Mouse (Mus musculus) left cerebral cortex, postnatal 25 days (tissue): ENCODE results near the gene Asb13. TPM values are rescaled to one million over a fixed set of nuclear protein-coding genes. Genes with fewer than 3 reads are reported as not detected.

Experiments
- DNase-seq, 2 experiments: peaks; one replicate each; pipeline ENCODE4 v3.0.0; 2022; ENCODE audit warnings: low spot score in 2 of 2, mixed read lengths in 1 of 2
- intact Hi-C: fragments of 180-260 bp; cut with DNase I; formaldehyde crosslinking; loops from one replicate; pipeline ENCODE4 v1.15.1; 2025
- total RNA-seq, 2 experiments: library from RNA; stranded (reverse); gene quantifications; 2 replicates each; pipeline ENCODE4 v1.2.3; 2021

Asb13 gene
- total RNA-seq, 2 experiments from 2014 or later: 39.3 to 40.5 TPM

DNA sequence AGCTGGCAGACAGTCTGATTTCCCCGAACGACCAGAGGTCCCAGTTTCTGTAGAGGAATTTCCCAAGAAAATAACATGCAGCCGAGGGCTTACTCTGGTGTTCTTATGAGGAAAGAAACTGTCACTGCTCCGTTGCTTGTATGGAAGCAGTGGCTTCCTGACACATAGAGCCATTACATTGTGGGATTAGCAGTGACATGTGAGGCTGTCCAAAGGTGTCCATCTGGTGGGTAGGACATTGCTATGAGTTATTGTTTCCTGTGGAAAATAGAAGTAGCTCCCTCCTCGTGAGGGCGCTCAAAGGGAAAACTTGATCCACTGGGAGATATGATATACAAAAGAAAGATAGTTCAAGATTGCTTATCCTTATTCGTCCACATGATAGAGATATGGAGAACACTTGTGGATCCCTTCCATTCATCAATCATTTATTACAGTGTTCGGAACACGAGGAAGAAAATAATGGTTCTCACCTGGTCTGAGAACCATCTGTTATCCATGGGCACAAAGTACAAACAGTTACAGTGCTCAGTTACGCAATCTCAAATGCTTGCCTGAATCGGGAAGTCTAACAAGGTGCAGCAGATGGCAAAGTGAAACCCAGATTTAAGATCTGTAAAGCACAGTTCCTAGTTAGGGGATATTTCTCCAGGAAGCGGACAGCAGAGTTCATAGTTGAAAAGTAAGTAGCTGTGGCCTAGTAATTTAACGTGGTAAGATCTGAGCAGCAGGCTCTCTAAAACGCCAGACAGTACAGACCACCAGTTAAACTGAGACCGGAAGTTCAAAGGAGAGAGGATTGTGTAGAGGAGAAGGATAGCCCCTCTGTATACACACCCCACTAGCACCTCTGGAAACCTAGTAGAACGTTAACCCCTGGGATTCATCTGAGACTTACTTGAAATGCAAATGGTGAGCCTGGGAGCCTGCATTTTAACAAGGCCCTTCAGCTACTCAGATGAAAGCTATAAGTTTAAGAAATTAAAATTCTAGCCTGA lies 25.6 kb downstream of the Asb13 start:
- intact Hi-C loops: no loop called here
- no peak for DNase-seq

DNA sequence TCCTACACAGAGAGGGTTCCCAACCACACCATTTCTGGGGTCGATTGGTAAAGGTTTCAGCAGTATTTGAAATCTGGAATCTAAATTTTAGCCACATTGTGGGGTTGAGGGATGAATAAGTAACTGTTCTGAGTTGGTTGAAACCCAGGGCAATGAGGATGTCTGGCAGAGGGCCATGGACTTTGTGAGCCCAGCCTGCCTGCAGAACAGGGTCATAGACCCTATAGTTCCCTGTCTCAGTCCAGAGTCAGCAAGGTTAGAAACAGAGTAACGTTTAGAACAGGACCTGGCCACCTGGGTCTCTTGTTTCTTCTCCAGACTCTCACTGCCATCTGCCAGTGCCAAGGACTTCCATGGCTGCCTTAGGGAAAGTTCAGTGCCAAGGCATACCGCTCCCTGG lies 30.4 kb downstream of the Asb13 start:
- intact Hi-C loops: no loop called here
- DNase-seq: no peak

DNA sequence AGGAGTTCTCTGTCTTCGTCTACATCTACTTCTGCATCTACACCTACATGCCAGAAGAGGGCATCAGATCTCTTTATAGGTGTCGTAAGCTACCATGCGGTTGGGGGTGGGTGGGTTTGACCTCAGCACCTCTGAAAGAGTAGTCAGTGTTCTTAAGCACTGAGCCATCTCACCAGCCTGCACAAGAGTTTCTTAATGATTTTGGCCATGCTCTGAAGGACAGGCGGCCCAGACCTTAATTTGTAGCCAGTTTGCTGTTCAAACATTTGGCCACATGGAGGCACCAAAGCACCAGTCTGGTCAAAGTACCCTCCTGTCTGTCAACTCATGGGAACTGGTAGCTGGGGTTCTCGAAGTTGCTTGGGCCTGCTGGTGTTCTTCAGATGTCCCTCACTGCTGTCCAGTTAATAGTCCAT lies 31.5 kb downstream of the Asb13 start:
- intact Hi-C loops: loop anchor here (1.0 to 5.0 kb wide), 3 partner anchors 107 to 336 kb away; no protein-coding TSS in a partner anchor
- DNase-seq: peak; percentile 71 to 77

DNA sequence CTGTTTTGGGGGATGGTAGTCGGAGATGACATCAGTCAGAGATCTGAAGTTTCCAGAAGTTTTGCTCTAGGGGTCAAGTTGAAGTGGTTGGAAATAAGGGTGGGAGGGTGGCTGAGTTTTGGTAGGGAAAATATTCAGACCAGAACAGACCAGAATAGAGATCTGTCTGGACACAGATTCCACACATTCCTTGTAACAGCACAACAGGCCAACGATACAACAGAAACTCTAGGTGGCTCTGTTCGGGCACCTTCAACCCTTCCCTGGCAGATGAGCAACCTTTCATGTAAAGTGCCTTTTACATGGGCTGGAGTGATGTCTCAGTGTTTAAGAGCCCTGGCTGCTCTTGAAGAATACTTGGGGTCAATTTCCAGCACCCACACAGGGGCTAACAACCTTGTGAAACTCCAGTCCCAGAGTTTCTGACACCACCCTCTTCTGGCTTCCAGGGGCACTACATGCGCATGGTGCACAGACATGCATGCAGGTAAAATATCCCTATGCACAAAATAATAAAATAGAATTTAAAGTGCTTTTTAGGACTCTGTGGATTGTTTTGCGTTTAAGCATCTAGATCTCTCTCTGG lies 33.5 kb downstream of the Asb13 start:
- intact Hi-C loops: loop anchor here (5.0 kb wide), 1 partner anchor 105 kb away; no protein-coding TSS in a partner anchor
- no peak for DNase-seq

DNA sequence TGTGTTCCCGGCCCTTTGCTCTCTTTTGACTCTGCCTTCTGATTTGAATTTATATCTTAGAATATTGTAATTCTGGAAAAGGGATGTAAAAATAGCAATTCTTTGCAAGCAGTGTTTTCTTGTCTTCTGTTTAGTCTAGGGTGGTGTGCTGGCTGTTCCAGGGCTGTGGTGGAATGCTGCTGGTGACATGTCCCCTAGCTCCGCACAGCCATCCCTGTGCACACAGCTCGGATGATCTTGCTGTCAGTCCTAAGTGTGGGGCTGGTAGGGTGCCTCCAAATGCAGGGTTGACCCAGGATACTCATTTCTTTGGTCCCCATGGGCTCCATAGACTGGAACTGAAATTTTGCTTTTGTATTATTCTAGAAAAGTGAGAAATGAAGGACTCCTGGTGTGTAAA lies 34.2 kb downstream of the Asb13 start:
- intact Hi-C loops: loop anchor here (5.0 kb wide), 1 partner anchor 104 kb away; no protein-coding TSS in a partner anchor

DNA sequence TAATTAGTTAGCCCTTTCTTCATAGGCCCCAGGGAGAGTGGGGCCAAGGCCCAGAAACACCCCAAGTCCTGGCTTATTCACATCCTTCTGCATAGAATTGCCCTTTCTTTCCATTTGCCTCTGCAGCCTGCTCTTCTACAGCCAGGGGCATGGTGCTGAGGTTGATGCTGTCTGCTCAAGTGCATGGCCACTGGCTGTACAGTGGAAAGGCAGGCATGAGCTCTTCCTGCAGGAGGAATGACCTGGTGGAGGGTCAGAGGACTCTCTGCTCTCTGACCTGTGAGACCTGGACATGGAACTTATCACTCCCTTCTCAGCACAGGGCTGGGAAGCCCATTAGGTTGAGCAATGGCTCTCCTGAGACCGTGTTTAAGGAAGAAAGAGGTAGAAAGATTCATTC lies 35.8 kb downstream of the Asb13 start:
- intact Hi-C loops: loop anchor here (5.0 kb wide), 1 partner anchor 103 kb away; no protein-coding TSS in a partner anchor
- DNase-seq: no peak

More for the DNA sequence above, 34.2 kb downstream of the Asb13 start:
- no peak for DNase-seq

DNA sequence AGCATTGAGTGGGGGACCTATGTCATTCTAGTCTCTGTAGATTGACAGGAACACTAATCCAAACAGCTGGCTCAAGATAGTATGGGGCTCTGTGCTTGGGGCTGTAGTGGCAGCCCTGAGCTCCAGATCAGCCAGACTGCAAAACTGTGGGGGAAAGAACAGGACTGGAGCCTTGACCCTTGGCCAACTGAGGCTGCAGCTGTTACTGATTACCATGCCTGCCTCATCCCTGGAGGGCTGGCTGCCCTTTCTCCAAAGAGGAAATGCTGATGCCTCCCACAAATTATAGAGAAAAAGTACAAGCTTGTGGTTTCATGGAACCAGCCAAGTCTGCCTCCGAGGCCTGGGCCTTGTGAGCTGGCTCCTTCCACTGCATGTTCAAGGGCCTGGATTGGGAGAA lies 36.2 kb downstream of the Asb13 start:
- DNase-seq: no peak
- intact Hi-C loops: no loop called here

DNA sequence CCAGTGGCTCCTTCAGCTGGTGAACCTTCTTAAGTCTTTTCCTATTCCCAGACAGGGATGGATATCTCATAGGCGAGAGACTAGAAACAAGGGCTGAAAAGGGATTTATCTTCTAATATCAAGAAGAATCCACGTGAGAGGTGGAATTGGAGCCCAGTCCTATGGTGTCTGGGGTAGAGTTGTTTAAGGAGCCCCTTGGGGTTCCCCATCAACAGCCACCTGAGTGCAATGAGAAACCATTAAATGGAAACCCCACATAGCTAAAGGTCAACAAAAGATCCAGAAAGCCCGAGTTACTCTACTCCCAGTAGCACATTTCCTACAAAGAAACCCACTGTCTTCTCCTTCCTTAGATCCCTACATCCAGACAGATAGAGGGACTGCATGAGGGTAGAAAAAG lies 39.3 kb downstream of the Asb13 start:
- intact Hi-C loops: no loop called here
- no peak for DNase-seq

DNA sequence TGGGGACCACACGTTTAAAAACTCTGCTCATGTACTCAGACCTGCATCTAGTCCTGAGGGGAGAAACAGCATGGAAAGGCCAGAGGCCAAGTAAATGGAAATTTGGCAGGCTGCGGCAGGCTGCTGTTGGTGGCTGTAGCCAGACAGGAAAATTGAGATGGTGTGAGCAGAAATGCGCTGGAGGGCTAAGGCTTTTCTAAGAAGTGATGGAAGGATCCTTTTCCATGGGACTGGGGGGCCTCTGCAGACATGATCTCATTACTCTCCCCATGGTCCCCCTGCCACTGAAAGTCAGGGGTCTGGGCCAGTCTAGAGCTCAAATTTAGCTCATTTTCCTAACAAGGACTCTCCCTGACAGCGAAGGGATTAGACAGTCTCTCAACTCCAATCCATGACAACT lies 39.8 kb downstream of the Asb13 start:
- DNase-seq: no peak

DNA sequence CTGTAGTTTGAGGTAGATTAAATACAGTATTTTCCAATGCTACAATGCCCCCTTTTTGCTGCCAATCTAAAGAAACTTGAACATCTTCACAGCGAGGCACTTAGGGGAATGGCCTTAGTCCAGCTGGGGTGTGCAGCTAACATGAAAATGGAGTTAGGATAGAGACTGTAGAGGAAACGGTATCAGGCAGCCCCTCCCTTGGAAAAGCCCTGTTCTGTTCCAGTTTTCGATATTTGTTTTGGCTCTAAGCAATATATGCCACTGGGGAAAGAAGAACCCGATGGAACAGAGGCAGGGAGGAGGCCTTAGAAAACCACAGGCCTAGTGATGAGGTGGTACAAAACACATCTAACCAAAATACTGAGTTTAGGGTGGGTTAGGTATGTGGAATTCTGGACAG lies 42.0 kb downstream of the Asb13 start:
- no peak for DNase-seq
- intact Hi-C loops: no loop called here

More for the DNA sequence above, 39.8 kb downstream of the Asb13 start:
- intact Hi-C loops: no loop called here

DNA sequence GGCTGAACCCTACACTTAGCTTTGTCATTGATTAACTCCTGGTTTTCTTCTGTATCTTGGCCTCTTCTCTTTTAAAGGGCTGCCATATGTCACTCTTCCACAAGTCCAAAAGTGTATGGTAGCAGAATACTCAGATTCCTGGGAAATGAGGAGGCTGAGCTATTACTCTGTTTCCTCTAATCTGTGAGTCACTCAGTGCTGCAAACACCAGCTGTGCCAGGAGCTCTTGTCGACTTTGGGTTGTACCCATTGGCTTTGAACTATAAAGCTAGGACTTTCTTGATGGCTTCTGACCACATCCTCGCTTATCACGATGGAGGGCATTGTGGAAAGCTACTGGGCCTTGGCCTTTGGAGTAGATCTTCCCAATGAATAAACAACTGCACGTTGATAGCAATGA lies 45.3 kb downstream of the Asb13 start:
- no peak for DNase-seq
- intact Hi-C loops: no loop called here

DNA sequence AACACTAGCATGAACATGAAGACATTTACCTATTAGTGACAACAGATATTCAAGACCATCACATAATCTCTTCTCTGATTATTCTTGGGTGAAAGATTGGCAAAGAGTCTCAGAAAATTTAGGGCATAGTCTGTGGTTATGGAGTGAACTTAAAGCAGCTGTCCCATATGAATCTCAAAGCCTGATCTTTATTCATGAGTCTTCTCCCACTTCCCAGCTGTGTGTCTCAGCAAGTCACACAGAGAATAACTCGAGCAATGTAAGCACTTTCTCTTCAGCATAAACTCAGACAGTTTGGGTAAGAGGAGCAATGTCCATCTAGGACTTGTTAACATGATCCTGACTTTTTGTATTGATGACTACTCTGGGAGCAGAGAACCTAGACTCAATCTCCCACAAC lies 52.5 kb downstream of the Asb13 start:
- peak in 1 of 2 experiments; percentile 75 for DNase-seq
- intact Hi-C loops: no loop called here

DNA sequence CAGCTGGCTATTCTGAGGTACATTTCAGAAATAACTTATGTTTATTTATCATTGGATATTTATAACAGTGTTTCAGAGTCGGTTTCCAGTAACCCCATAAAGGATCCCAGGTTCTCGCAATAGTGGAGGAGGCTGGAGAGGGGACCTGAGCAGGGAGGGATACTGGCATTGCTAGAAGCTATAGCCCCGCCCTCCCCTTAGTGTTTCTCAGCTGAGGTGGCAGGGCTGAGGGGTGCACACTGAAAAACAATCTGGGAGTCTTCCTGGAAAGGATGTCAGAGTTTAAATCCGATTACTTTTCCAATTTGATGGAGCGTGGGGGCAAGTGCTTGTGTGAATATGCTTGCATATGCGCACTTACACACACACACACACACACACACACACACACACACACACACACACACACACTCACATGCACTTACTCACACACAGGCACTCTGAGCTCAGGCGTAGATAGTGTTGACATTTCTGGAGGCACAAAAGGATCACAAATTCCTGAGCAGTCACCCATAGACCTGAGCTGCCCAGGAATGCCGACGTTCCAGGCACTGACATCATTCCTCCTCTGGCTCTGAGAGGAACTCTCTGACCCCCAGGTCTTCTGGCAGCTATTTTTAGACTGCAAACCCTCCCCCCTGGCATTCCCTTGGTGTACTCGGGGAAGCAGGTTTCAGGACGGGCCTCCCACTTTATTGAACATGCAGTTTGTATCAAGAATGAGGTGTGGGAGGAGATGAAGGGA lies 60.9 kb downstream of the Asb13 start:
- intact Hi-C loops: loop anchor here (5.0 kb wide), 1 partner anchor 73 kb away; no protein-coding TSS in a partner anchor
- DNase-seq: peak in 1 of 2 experiments; percentile 14

DNA sequence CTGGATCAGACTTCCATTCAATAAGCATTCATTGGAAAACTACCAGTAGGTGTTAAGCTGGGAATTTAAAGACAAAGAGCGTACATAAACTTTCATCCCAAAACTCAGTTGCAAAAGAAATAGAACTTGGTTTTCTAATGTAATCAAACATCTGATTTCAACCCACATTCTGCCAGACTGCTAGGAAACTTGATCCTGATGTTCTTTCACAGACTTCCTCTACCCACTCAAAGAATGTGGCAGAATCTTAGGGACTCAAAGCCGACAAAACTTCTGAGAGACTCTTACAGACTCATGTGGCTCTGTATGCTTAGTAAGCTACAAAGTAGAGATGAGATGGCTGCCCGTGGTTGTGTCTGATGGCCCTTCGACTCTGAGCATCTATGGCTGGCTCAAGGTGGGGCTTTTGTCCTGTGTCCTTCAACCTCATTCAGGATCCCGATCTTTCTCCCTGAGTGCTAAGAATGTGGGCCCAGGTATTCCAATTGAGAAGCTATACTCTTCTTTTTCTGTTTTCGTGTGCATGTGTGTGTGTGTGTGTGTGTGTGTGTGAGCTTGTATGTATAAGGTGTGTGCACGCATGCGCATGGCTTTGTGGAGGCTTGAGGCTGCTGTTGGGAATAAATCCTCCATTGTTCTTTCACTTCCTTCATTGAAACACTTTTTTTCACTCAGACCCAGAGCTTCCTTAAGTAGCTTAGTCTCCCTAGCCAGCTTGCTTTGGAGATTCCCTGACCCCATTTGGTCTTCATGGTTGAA lies 63.3 kb downstream of the Asb13 start:
- intact Hi-C loops: loop anchor here (5.0 kb wide), 1 partner anchor 70 kb away; no protein-coding TSS in a partner anchor

DNA sequence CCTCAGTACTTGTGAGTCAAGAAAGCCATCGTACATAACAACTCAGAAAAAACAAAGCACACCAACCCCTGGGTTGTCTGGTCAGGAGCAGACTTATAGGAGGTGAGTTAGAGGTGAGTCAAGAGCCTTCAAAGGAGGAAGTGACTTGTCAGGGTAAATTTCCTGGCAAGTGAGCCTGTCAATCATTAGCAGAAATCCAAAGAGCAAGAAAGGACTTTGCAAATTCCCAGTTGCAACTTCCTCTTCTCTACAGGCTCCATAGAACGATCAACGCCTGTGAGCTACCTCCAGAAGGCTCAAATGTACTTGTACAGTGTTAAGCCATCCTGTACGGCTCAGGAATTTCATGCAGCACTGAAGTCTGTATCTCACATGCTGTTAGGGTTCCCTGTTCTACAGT lies 66.9 kb downstream of the Asb13 start:
- DNase-seq: no peak
- intact Hi-C loops: no loop called here

More for the DNA sequence above, 63.3 kb downstream of the Asb13 start:
- DNase-seq: peak in 1 of 2 experiments; percentile 65
